Mouse (Mus musculus) ES-Bruce4 (cell line): Measurements from ENCODE around the gene Slc25a29. TPM values are rescaled to one million over a fixed set of nuclear protein-coding genes. Genes with fewer than 3 reads are reported as not detected.

Source experiments
- H3K27ac ChIP-seq: 2 replicates; pipeline ENCODE4 v1.5.1; 2012; ENCODE audit warnings: low read length, inconsistent platforms; ENCODE audit not compliant: insufficient read depth
- H3K27me3 ChIP-seq: 2 replicates; pipeline ENCODE4 v1.6.1; 2012; ENCODE audit warnings: mild to moderate bottlenecking, low read length, inconsistent platforms; ENCODE audit not compliant: control insufficient read depth, poor library complexity, insufficient read depth, severe bottlenecking
- H3K36me3 ChIP-seq: 2 replicates; pipeline ENCODE4 v1.6.1; 2012; ENCODE audit warnings: inconsistent platforms, mild to moderate bottlenecking, low read length, moderate library complexity; ENCODE audit not compliant: control insufficient read depth, poor library complexity, insufficient read depth, severe bottlenecking
- H3K4me1 ChIP-seq: one replicate; pipeline ENCODE4 v1.8.1; 2011; ENCODE audit warnings: low read length; ENCODE audit not compliant: control insufficient read depth, insufficient read depth
- H3K4me3 ChIP-seq: 2 replicates; pipeline ENCODE4 v1.5.1; 2011; ENCODE audit warnings: low read depth, mild to moderate bottlenecking, low read length
- H3K9ac ChIP-seq: 2 replicates; pipeline ENCODE4 v1.6.1; 2012; ENCODE audit warnings: low read depth, mild to moderate bottlenecking, inconsistent platforms; ENCODE audit not compliant: poor library complexity, severe bottlenecking
- H3K9me3 ChIP-seq: replicated peaks from 2 replicates; pipeline ENCODE4 v1.6.1; 2012; ENCODE audit warnings: mild to moderate bottlenecking, low read length, inconsistent platforms; ENCODE audit not compliant: control insufficient read depth, poor library complexity, insufficient read depth, severe bottlenecking
- CTCF ChIP-seq: IDR thresholded peaks from one replicate; pipeline ENCODE4 v1.8.1; 2011; ENCODE audit warnings: low read depth, low read length
- EP300 ChIP-seq: IDR thresholded peaks from 2 replicates; pipeline ENCODE4 v1.6.1; 2011; ENCODE audit warnings: low read depth, low read length; ENCODE audit not compliant: insufficient read depth
- POLR2A ChIP-seq: IDR thresholded peaks from one replicate; pipeline ENCODE4 v1.8.1; 2011; ENCODE audit warnings: low read length; ENCODE audit not compliant: insufficient read depth
- polyA plus RNA-seq: library from polyadenylated mRNA; stranded (reverse); fragments of >200 nt; gene quantifications from 2 replicates; pipeline ENCODE4 v1.2.4, GENCODE M21; 2011; ENCODE audit warnings: low read depth; ENCODE audit not compliant: missing spikeins, insufficient read depth, insufficient read length

The Slc25a29 gene
- polyA plus RNA-seq, 1 experiment: 0.51 TPM

GRCm38 (mm10) chr12:108869575-108869974 lies 33.9 kb upstream of the Slc25a29 start:
- no peak overlapping the region for H3K27ac ChIP-seq
- H3K4me1 ChIP-seq: no peaks in the 10 kb centered on the region
- H3K36me3 ChIP-seq: peaks cover 6% of the 10 kb centered on the region
- no peaks in the 10 kb centered on the region for H3K27me3 ChIP-seq
- H3K9ac ChIP-seq: no peak overlapping the region
- H3K9me3 ChIP-seq: no peaks in the 10 kb centered on the region
- TF ChIP-seq EP300: no peak
- TF ChIP-seq CTCF: no peak
- no peak for TF ChIP-seq POLR2A
- no peak overlapping the region for H3K4me3 ChIP-seq

- Histone ChIP-seq H3K9me3 (no peaks in the 10 kb centered on the region), H3K27ac (no peak overlapping the region), H3K36me3 (peaks cover 2% of the 10 kb centered on the region), H3K9ac (no peak overlapping the region), H3K4me3 (no peak overlapping the region), H3K4me1 (no peaks in the 10 kb centered on the region), H3K27me3 (no peaks in the 10 kb centered on the region)
- no peak for TF ChIP-seq EP300
Measured at GRCm38 (mm10) chr12:108865007-108865494, 29.4 kb upstream of the Slc25a29 start.

- Histone ChIP-seq H3K36me3 (no peaks in the 10 kb centered on the region; the same call in 1 of the 2 replicates), H3K27ac (no peak overlapping the region), H3K9ac (no peak overlapping the region), H3K4me1 (no peaks in the 10 kb centered on the region), H3K27me3 (no peaks in the 10 kb centered on the region), H3K4me3 (no peak overlapping the region), H3K9me3 (no peaks in the 10 kb centered on the region)
- TF ChIP-seq CTCF (no peak), EP300 (no peak), POLR2A (no peak)
Measured at GRCm38 (mm10) chr12:108858486-108858885, 22.8 kb upstream of the Slc25a29 start.

- TF ChIP-seq EP300 (no peak), POLR2A (no peak)
- Histone ChIP-seq H3K36me3 (no peaks in the 10 kb centered on the region; the same call in 1 of the 2 replicates), H3K27ac (no peak overlapping the region), H3K9ac (no peak overlapping the region), H3K4me3 (no peak overlapping the region), H3K27me3 (no peaks in the 10 kb centered on the region), H3K4me1 (no peaks in the 10 kb centered on the region), H3K9me3 (no peaks in the 10 kb centered on the region)
Measured at GRCm38 (mm10) chr12:108857589-108858184, 22.0 kb upstream of the Slc25a29 start.

GRCm38 (mm10) chr12:108857109-108857508 lies 21.4 kb upstream of the Slc25a29 start:
- Histone ChIP-seq H3K9me3 (no peaks in the 10 kb centered on the region), H3K4me1 (no peaks in the 10 kb centered on the region), H3K9ac (no peak overlapping the region), H3K27ac (no peak overlapping the region), H3K4me3 (no peak overlapping the region), H3K27me3 (no peaks in the 10 kb centered on the region), H3K36me3 (no peaks in the 10 kb centered on the region; the same call in 1 of the 2 replicates)
- TF ChIP-seq CTCF: no peak
- TF ChIP-seq POLR2A: no peak
- TF ChIP-seq EP300: no peak

- H3K4me1 ChIP-seq: no peaks in the 10 kb centered on the region
- H3K4me3 ChIP-seq: no peak overlapping the region
- H3K27me3 ChIP-seq: no peaks in the 10 kb centered on the region
- H3K9ac ChIP-seq: no peak overlapping the region
- no peak for TF ChIP-seq EP300
- no peak for TF ChIP-seq CTCF
- TF ChIP-seq POLR2A: no peak
- H3K36me3 ChIP-seq: no peaks in the 10 kb centered on the region; the same call in 1 of the 2 replicates
- H3K27ac ChIP-seq: no peak overlapping the region
- no peaks in the 10 kb centered on the region for H3K9me3 ChIP-seq
Measured at GRCm38 (mm10) chr12:108856186-108856585, 20.5 kb upstream of the Slc25a29 start.
